Mouse (Mus musculus): ENCODE measurements around the gene Pstpip1.

Gene Pstpip1

DNA sequence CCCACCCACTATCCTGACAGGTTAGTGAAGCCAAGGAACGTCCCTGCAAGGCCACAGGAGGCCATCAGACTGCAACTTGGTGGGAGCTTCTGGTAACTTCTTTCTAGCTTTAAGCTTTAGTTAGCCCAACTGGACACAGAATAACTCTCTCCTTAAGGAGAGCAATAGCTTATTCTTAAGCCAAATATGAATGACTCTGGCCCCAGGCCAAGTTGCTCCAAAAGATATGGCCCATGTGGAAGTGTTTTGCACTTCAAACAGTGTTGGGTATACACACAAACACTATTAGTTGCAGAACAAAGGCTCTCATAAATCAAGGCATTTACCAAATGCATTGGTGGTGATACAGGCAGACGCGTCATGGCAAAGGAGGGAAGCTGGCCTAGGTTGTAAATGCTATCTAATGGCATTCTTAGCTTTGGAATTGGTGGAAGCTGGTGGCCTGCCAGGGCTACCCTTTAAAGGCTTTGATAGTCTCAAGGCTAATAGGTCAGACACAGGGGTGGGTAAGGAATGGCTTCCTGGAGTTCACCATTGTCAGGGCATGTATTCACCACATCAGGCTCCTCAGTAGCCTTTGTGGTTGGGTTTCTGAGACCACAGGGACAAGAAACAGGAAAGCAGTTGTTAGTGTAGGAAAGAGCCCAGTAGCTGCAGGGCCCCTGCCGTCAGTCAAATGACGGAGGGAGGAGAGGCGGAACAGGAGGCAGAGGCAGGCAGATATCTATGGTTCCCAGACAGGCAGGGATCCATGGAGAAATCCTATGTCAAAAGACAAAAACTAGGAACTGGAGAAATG lies 16.7 kb downstream of the Pstpip1 start:
- DNase-seq (ENCODE audit: low spot score in 2 of 2) = no peak

- DNase-seq (ENCODE audit: low spot score in 2 of 2) = no peak
These were observed 17.8 kb downstream of the Pstpip1 start for GRCm38 (mm10) chr9:56107527-56107926.

GRCm38 (mm10) chr9:56108174-56108573 lies 18.4 kb downstream of the Pstpip1 start:
- no peak for DNase-seq (ENCODE audit: low spot score in 2 of 2)

DNA sequence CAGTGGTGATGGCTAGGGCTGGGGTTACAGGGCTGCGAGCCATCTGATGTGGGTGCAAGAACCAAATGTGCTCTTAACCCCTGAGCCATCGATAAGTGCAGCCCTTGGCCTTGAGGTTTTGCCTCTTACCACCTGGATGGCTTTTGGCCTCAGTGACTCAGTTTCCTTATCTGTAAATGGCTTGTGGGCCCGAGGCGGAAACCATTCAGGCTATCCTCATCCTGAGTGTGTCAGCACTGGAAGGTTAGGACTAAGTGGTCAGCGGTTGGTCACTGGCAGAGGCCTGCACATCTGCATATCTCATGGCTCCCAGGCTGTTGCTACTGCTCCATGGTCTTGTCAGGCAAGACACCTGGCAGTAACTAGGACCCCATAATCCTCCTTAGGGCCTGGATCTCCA lies 28.3 kb downstream of the Pstpip1 start:
- DNase-seq (ENCODE audit: low spot score in 2 of 2) = no peak

GRCm38 (mm10) chr9:56118582-56118981 lies 28.8 kb downstream of the Pstpip1 start:
- peak; percentile 60 for DNase-seq (ENCODE audit: low spot score in 2 of 2)

DNA sequence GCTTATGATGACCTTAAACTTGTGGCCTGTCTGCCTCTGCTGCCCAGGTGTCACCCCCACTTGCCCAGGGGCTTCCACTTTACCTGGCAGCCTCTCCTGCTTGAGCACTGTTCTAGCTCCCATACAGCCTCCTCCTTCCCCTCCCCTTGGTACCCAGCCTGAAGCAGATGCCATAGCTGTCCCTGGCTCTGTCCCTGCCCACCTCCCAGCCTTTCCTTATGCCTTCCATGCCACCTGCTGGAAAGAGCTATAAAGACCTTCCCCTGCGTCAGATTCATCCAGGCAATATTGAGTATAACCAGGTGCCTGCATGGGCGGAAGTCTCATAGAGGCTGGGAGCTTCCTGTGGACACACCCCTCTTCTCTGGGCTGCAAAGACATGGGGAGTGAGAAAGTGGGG lies 29.9 kb downstream of the Pstpip1 start:
- DNase-seq (ENCODE audit: low spot score in 2 of 2) = no peak

- DNase-seq (ENCODE audit: low spot score in 2 of 2) = peak; percentile 52 to 59
These were observed 31.3 kb downstream of the Pstpip1 start for GRCm38 (mm10) chr9:56121097-56121496.

- DNase-seq (ENCODE audit: low spot score in 2 of 2) = peak in 1 of 2 experiments; percentile 50
These were observed 33.2 kb downstream of the Pstpip1 start for GRCm38 (mm10) chr9:56122973-56123372.

- no peak for DNase-seq (ENCODE audit: low spot score in 2 of 2)
These were observed 33.9 kb downstream of the Pstpip1 start for GRCm38 (mm10) chr9:56123613-56124012.

DNA sequence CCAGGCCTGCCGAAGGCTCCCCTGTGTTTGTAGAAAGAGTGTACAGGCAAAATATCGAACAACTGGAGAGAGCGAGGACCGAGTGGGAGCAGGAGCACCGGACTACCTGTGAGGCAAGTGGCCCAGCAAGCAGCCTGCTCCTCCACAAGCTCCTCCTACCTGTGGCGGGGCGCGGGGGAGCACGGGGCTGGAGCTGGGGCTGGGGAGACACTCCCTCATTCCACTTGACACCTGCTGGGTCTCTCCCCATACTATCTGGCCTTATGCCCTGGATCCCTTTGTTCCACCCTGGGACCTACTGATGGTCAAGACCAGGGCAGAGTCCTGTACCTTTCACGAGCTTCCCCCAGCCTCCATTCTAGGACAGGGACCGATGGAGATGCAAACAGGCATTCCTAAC lies 34.8 kb downstream of the Pstpip1 start:
- DNase-seq (ENCODE audit: low spot score in 2 of 2) = no peak

DNA sequence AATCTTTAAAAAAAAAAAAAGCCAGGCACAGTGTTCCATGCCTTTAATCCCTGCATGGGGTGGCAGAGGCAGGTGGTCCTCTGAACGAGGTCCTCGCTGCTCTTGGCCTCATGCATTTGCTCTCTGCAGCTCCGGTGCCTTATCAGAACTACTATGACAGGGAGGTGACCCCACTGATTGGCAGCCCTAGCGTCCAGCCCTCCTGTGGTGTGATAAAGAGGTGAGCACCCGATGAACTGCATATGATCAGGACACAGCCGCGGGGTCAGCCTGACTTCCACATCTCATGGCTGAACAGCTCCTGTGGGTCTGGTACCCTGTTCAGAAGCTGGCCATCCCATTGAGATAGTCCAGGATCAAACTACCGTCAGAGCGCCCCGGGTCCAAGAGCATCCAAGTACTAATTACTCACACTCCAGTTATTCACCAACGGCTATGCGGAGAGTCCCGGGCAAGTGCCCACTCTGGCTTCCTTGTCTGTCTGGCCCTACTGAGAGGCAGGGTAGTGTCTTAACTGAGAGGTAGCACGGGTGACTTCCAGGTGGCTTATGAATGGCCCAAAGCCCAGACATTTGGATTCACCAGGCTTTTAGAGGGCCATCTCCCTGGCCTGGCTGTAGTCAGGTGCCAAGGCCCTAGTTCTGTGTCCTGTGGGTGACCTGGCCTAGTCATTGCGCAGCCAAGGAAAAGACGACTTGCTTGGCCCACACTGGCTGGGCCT lies 36.9 kb downstream of the Pstpip1 start:
- no peak for DNase-seq (ENCODE audit: low spot score in 2 of 2)

DNA sequence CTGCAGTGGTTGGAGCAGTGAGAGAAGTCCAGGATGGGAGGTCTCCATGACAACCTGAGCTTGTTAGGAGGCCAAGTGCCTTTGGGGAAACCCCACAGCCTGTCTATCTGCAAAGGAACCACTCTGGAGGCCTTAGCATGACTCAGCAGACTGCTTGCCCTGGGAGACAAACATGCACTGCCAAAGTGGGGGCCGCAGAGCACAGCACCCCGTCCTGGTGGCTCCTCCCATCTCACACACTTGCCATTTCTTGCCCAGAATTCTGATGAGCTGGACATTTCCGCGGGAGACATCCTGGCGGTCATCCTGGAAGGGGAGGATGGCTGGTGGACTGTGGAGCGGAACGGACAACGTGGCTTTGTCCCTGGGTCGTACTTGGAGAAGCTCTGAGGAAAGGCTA lies 38.6 kb downstream of the Pstpip1 start:
- no peak for DNase-seq (ENCODE audit: low spot score in 2 of 2)

GRCm38 (mm10) chr9:56129951-56130350 lies 40.2 kb downstream of the Pstpip1 start:
- no peak for DNase-seq (ENCODE audit: low spot score in 2 of 2)

DNA sequence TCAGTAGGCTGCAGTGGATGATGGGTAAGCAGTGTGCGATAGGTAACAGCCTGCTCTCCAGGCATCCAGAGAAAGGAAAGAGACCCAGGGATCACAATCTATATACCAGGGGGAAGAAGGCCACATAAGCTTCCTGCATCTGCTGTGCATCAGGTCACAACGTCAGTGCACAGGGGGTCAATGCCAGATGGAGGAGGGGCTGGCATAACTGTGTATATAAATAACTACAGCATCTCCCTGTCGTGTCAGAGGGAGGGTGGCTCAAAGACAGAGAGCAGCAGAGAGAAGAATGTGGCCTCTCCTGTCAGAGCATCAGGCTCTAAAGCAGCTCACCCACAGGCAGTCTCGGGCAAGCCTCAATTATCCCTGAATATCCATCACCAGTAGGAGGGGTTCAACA lies 40.8 kb downstream of the Pstpip1 start:
- DNase-seq (ENCODE audit: low spot score in 2 of 2) = no peak

GRCm38 (mm10) chr9:56131813-56132525 lies 42.2 kb downstream of the Pstpip1 start:
- DNase-seq (ENCODE audit: low spot score in 2 of 2) = no peak

DNA sequence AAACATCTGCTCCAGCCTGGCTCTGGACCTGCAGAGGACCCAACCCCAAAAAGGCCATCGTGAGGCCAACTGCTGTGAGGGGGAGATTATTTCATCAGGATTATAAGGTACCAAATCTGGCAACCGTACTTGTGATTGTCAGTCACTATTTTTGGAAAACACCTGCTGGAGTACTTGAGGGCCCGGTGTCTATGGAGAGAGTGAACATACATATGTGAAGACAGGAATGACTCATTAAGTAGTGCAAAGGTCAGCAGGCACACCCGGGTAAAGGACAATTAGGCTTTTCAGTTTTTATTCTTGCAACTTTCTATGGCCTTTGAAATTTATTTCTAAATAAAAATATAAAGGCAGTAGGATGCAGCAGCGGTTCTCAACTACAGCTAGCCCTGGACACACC lies 44.2 kb downstream of the Pstpip1 start:
- DNase-seq (ENCODE audit: low spot score in 2 of 2) = no peak

DNA sequence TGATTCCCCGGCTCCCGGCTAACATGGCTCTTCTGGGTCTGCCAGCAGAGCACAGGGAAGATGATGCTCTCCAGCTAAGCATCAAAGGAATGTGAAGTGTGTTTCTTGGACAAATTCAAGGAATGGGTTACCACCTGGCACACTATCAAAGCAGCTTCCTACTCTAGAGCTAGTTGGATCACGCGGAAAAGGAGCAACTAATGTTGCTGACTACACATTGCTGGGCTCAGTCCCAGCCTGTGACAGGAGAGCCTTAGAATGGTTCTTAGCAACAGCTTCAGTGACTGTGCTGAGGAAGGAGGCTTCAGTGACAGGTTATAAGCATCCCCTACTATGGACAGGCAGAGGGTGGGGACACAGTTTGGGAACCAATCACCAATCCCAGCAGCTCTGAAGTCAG lies 44.9 kb downstream of the Pstpip1 start:
- DNase-seq (ENCODE audit: low spot score in 2 of 2) = no peak

DNA sequence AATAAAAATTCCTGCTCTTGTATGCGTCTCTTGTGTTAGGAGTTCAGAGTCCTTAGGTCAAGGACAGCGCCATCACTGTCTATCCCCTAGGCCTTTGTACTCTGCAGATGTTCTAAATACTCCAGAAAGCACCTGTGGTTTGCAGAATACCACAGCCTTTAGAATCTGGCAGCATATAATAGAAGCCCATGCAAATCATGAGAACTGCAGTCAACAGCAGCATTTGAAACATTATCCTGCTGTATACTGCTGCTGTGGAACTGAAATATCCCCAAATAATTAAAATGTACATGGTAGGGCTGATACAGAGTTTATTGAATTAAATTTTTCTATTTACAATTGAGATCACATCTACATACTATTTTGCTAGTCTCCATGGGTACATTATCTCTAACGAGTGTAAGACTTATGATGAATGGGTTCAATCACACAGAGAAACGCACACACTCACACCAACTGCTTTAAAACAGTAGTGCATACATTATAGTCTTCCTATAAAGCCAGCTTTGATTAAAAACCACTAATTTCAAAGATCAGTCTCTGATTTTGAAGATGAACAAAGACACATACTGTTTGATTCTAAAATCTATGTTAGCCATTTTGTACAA lies 45.9 kb downstream of the Pstpip1 start:
- no peak for DNase-seq (ENCODE audit: low spot score in 2 of 2)

GRCm38 (mm10) chr9:56141776-56142175 lies 52.0 kb downstream of the Pstpip1 start:
- no peak for DNase-seq (ENCODE audit: low spot score in 2 of 2)

DNA sequence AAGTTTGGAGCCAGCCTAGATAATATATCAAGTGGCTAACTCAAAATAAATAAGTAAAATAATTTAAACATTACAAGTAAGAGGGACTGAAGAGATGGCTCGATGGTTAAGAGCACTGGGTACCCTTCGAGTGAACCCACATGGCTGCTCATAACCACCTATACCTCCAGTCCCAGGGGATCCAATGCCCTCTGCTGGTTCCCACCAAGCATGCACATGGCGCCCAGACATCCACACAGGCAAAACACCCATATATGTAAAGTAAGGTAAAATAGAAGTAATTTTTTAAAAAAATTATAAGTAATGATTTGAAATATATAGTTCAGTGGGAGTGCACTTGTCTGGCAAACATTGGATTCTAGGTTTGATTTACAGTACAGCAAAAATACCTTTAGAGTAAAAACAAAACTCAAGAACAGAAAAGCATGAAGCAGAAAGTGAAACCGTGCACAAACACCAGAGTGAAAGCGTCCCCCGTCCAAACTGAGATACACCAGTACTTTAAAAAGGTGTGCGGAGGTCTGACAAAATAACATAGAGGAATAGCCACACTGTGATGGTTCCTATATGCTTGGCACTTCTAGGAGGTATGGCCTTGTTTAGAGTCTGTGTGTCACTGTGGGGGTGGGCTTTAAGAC lies 54.7 kb downstream of the Pstpip1 start:
- DNase-seq (ENCODE audit: low spot score in 2 of 2) = no peak

- DNase-seq (ENCODE audit: low spot score in 2 of 2) = no peak
These were observed 56.7 kb downstream of the Pstpip1 start for GRCm38 (mm10) chr9:56146326-56146923.

All from right cerebral cortex, postnatal 36 days (tissue).